Mouse (Mus musculus) midbrain, embryonic 11.5 days (tissue): ENCODE results near the gene Gm13283. TPM values are rescaled to one million over a fixed set of nuclear protein-coding genes. Genes with fewer than 3 reads are reported as not detected.
"Not testable (repeated sequence)": the region's sequence is repeated elsewhere in the genome, so short reads cannot be mapped to it uniquely, and the experiment has no call there.

Experiments used
- ATAC-seq: fragments of 200-750 bp; cut with Nextera tagmentation; 2 replicates; pipeline ENCODE4 v1.8.0; 2017; ENCODE audit warnings: moderate TSS enrichment, moderate library complexity; ENCODE audit not compliant: low FRiP score
- DNase-seq: peaks from one replicate; pipeline ENCODE4 v3.0.0; 2015; ENCODE audit warnings: low spot score; ENCODE audit errors: missing footprints
- H3K27ac ChIP-seq: fragments of 300-500 bp; sonication (generic); 2 replicates; pipeline ENCODE4 v1.5.1; 2014; ENCODE audit warnings: low read depth, low read length
- H3K27me3 ChIP-seq: fragments of 300-500 bp; sonication (generic); 2 replicates; pipeline ENCODE4 v1.6.1; 2014; ENCODE audit warnings: mild to moderate bottlenecking, low read length, moderate library complexity, mixed read lengths; ENCODE audit not compliant: control insufficient read depth, insufficient read depth
- H3K36me3 ChIP-seq: fragments of 300-500 bp; sonication (generic); 2 replicates; pipeline ENCODE4 v1.6.1; 2014; ENCODE audit warnings: mild to moderate bottlenecking, low read length, moderate library complexity, mixed read lengths; ENCODE audit not compliant: control insufficient read depth, insufficient read depth
- H3K4me1 ChIP-seq: fragments of 300-500 bp; sonication (generic); 2 replicates; pipeline ENCODE4 v1.6.1; 2014; ENCODE audit warnings: low read length; ENCODE audit not compliant: control insufficient read depth, insufficient read depth
- H3K4me2 ChIP-seq: fragments of 300-500 bp; sonication (generic); 2 replicates; pipeline ENCODE4 v1.6.1; 2014; ENCODE audit warnings: mild to moderate bottlenecking, moderate library complexity
- H3K4me3 ChIP-seq: fragments of 300-500 bp; sonication (generic); 2 replicates; pipeline ENCODE4 v1.5.1; 2014; ENCODE audit warnings: low read depth, low read length
- H3K9ac ChIP-seq: fragments of 300-500 bp; sonication (generic); 2 replicates; pipeline ENCODE4 v1.6.1; 2014; ENCODE audit warnings: low read length
- H3K9me3 ChIP-seq: fragments of 300-500 bp; sonication (generic); 2 replicates; pipeline ENCODE4 v1.6.1; 2016; ENCODE audit warnings: low read length; ENCODE audit not compliant: control insufficient read depth
- WGBS: fragments of 180-500 bp; shearing (Covaris S2); extraction: QIAGEN DNeasy Blood & Tissue Kit; methylation state at CpG from one replicate; pipeline ENCODE4 v1.1.7; 2014; 5-methylcytosine and 5-hydroxymethylcytosine counted together
- polyA plus RNA-seq: library from polyadenylated mRNA; unstranded; fragments of >200 nt; fragmentation: Nextera tagmentation; extraction: Ambion mirVana; gene quantifications from 2 replicates; pipeline ENCODE4 v1.2.1, GENCODE M21; 2014

Gene Gm13283
- 0.15 TPM in 1 of 2 replicates, not detected in the other for polyA plus RNA-seq

- not testable (repeated sequence) for H3K4me3 ChIP-seq, H3K4me1 ChIP-seq, DNase-seq, H3K9me3 ChIP-seq, H3K9ac ChIP-seq, H3K36me3 ChIP-seq, H3K27me3 ChIP-seq, ATAC-seq, H3K27ac ChIP-seq
- peak within 1 kb of the TSS; percentile 35 for H3K4me2 ChIP-seq
- WGBS: 20% methylated on average over 8 of the region's 14 CpGs
Observed at GRCm38 (mm10) chr4:88759610-88760268, at the start of gene Gm13283. Gm13283 (plus strand) TSS chr4:88760119.

GRCm38 (mm10) chr4:88714281-88714680, 45.6 kb upstream of the Gm13283 start:
- no peaks in the 10 kb centered on the region for H3K9me3 ChIP-seq
- H3K4me1 ChIP-seq: peaks cover 5% of the 10 kb centered on the region; the same call in 1 of the 2 replicates
- H3K9ac ChIP-seq: no peak overlapping the region
- no peaks in the 10 kb centered on the region for H3K27me3 ChIP-seq
- H3K4me3 ChIP-seq: no peak overlapping the region
- no peak overlapping the region for H3K27ac ChIP-seq
- WGBS: 95% methylated on average over 1 of the region's 1 CpGs
- H3K4me2 ChIP-seq: no peak overlapping the region
- ATAC-seq (no peak), DNase-seq (no peak)
- H3K36me3 ChIP-seq: peaks cover 12% of the 10 kb centered on the region

DNA sequence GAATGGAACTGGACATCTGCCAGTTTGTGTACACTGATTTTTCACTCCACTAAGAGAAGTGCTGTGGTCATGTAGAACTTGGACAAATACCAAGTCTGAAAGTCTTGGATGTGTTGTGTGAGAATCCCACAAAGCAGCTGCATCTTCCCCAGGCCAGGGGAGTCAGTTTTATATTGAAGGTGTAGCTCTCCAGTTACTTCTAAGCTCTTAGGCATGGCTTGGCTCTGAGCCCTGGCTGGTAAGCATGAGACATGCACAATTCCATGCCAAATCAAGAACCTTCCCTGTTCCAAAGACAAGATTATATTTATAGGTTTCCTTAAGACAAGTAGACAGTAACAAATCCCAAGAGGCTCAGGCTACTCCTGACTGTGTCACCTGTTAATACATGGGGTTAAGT, 44.9 kb upstream of the Gm13283 start:
- ATAC-seq (no peak), DNase-seq (no peak)
- Histone ChIP-seq H3K27me3 (no peaks in the 10 kb centered on the region), H3K4me2 (no peak overlapping the region), H3K9me3 (no peaks in the 10 kb centered on the region), H3K4me3 (no peak overlapping the region), H3K36me3 (peaks cover 12% of the 10 kb centered on the region), H3K4me1 (peaks cover 7% of the 10 kb centered on the region), H3K9ac (no peak overlapping the region), H3K27ac (no peak overlapping the region)

- H3K27me3 ChIP-seq: no peaks in the 10 kb centered on the region
- WGBS: 73% methylated on average over 1 of the region's 1 CpGs
Observed at GRCm38 (mm10) chr4:88718715-88719114, 41.2 kb upstream of the Gm13283 start.

GRCm38 (mm10) chr4:88721791-88722721, 37.9 kb upstream of the Gm13283 start, which contains the start of the genes Gm26566 and Klhl9:
Gm26566 (plus strand) TSS chr4:88721805.
Klhl9 (minus strand) TSS chr4:88722465.
- H3K27me3 ChIP-seq: no peaks in the 10 kb centered on the region
- peak within 1 kb of the TSS; percentile 98 for H3K9ac ChIP-seq
- DNase-seq (peak; percentile 99), ATAC-seq (peak; percentile 98)
- peak within 1 kb of the TSS; percentile 75 for H3K4me2 ChIP-seq
- no peaks in the 10 kb centered on the region for H3K9me3 ChIP-seq
- H3K36me3 ChIP-seq: peaks cover 6% of the 10 kb centered on the region
- peaks cover 20% of the 10 kb centered on the region for H3K4me1 ChIP-seq
- H3K27ac ChIP-seq: peak within 1 kb of the TSS; percentile 96
- WGBS: under 1% methylated on average over 81 of the region's 82 CpGs
- peak within 1 kb of the TSS; percentile 90 for H3K4me3 ChIP-seq

More at GRCm38 (mm10) chr4:88718715-88719114, 41.2 kb upstream of the Gm13283 start:
- Histone ChIP-seq H3K9me3 (no peaks in the 10 kb centered on the region), H3K4me1 (peaks cover 20% of the 10 kb centered on the region), H3K4me3 (peak overlapping the region; percentile 18; the same call in 1 of the 2 replicates), H3K27ac (no peak overlapping the region), H3K9ac (no peak overlapping the region), H3K4me2 (peak overlapping the region; percentile 47), H3K36me3 (peaks cover 13% of the 10 kb centered on the region)
- no peak for DNase-seq
- ATAC-seq: no peak

DNA sequence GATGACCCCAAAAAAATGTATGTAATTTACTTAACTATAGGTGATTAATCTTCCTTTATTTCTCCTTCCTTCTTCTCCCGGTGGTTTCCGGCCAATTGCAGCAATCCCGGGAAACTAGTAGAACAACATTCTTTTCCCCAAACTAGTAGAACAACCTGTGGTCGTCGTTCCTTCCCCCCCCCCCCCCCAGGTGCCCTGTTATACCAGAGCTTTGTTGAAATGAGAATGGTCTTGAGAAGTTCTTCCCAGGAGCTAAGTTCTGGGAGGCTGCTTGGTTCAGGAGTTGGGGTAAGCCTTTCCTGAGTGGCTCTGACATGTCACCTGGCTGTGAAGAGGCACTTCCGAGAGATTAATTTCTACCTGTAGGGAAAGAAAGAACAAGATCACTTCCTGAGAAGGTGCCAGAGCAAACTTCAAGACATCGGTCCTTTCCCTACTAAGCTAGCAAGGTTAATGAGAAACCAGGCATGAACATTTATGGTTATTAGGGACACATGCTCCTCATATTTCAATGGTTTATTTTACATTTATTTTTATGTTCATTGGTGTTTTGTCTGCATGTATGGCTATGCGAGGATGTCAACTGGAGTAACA, 36.3 kb upstream of the Gm13283 start:
- ATAC-seq (no peak), DNase-seq (no peak)
- WGBS: 68% methylated on average over 8 of the region's 8 CpGs
- Histone ChIP-seq H3K36me3 (0 out of 2 replicates have a peak, but pooled peaks cover 3% of the 10 kb centered on the region), H3K4me3 (no peak overlapping the region), H3K4me2 (no peak overlapping the region), H3K4me1 (peaks cover 19% of the 10 kb centered on the region), H3K9ac (no peak overlapping the region), H3K9me3 (no peaks in the 10 kb centered on the region), H3K27ac (no peak overlapping the region), H3K27me3 (no peaks in the 10 kb centered on the region)

- 86% methylated on average over 6 of the region's 6 CpGs for WGBS
- H3K4me2 ChIP-seq: no peak overlapping the region
- no peak overlapping the region for H3K27ac ChIP-seq
- H3K9me3 ChIP-seq: no peaks in the 10 kb centered on the region
- H3K4me3 ChIP-seq: no peak overlapping the region
- no peaks in the 10 kb centered on the region for H3K4me1 ChIP-seq
- H3K9ac ChIP-seq: no peak overlapping the region
- H3K27me3 ChIP-seq: no peaks in the 10 kb centered on the region
- DNase-seq (no peak), ATAC-seq (no peak)
- no peaks in the 10 kb centered on the region for H3K36me3 ChIP-seq
Observed at GRCm38 (mm10) chr4:88726727-88727126, 33.2 kb upstream of the Gm13283 start.

GRCm38 (mm10) chr4:88727324-88727723, 32.6 kb upstream of the Gm13283 start:
- Histone ChIP-seq H3K36me3 (no peaks in the 10 kb centered on the region), H3K27me3 (no peaks in the 10 kb centered on the region), H3K4me2 (no peak overlapping the region), H3K9ac (no peak overlapping the region), H3K9me3 (no peaks in the 10 kb centered on the region), H3K4me1 (no peaks in the 10 kb centered on the region), H3K27ac (no peak overlapping the region), H3K4me3 (no peak overlapping the region)
- WGBS: 3% methylated on average over 1 of the region's 1 CpGs
- DNase-seq (no peak), ATAC-seq (no peak)
